Mouse (Mus musculus) bone marrow, adult 2 months (tissue): Measurements from ENCODE around the gene Tufm.

ENCODE experiments used
- CTCF ChIP-seq: fragments of 200-500 bp; IDR thresholded peaks from 2 replicates; pipeline ENCODE4 v1.5.1; 2011; ENCODE audit warnings: low read length, control low read depth; ENCODE audit not compliant: control insufficient read depth, insufficient read depth
- POLR2A ChIP-seq: fragments of 200-500 bp; IDR thresholded peaks from 2 replicates; pipeline ENCODE4 v1.6.1; 2011; ENCODE audit warnings: low read depth, mild to moderate bottlenecking, control low read depth, low read length, borderline replicate concordance; ENCODE audit not compliant: control insufficient read depth

DNA sequence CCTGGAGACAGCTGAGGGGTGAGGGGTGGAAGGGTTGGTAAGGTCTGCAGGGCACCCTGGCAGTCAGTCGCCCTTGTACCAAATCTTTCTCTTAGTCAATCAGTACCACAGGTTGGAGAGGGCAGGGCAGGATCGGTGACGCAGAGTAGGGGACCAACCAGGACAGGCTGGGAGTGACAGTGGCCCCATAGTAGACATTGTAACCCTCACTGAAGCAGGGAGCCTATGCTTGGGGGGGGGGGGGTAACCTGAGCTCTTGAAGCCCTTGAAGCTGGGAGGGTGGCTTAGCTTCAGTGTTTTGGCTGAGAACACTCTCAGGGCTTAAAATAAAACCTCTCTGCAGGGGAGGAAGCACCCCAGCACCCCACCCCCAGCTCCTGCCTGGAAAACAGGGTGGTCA, 25.5 kb upstream of the Tufm start:
- TF ChIP-seq CTCF, result no peak
- TF ChIP-seq POLR2A, result no peak
